Mouse (Mus musculus) kidney, postnatal 14 days (tissue): ENCODE measurements around the gene Acadm.

Experiments used
- DNase-seq: peaks from one replicate; pipeline ENCODE4 v3.0.0; 2022; ENCODE audit warnings: mixed read lengths

Gene Acadm

DNA sequence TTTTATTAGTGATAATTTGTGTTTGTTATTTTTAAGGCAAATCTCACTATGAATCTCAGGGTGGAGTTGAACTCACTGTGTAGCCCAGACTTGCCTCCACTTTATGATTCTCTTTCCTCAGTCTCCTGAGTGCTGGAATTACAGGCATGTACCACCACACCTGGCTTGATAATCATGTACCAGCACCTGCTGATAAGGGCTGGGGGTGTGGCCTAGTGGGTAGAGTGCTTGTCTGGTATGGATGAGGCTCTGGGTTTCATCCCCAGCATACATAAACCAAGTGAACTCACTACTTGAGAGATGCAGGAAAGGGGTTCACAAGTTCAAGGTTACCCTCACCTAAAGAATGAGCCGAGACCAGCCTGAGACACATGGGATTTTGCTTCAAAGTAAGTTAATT, 42.5 kb downstream of the Acadm start:
- no peak for DNase-seq

- no peak for DNase-seq
Observed at GRCm38 (mm10) chr3:153897216-153897615, 47.2 kb downstream of the Acadm start.

DNA sequence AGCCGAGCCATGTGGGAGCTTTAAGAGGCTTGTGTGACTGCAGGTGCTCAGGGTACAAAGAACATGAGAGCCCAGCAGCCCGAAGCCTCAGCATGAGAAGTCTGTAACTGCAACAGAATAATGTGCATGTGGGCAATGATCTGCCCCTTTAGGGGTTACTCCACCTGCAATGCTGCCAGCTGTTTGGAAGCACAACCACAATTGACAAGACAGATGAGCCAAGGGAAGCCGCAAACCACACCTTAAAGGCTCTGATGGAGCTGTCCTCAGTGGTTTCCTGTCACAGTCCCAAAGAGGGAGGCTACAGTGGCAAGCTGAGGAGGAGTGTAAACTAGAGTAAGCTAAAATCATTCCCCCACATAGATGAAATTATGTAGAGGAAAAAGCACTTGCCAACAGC, 49.0 kb downstream of the Acadm start:
- DNase-seq: no peak

DNA sequence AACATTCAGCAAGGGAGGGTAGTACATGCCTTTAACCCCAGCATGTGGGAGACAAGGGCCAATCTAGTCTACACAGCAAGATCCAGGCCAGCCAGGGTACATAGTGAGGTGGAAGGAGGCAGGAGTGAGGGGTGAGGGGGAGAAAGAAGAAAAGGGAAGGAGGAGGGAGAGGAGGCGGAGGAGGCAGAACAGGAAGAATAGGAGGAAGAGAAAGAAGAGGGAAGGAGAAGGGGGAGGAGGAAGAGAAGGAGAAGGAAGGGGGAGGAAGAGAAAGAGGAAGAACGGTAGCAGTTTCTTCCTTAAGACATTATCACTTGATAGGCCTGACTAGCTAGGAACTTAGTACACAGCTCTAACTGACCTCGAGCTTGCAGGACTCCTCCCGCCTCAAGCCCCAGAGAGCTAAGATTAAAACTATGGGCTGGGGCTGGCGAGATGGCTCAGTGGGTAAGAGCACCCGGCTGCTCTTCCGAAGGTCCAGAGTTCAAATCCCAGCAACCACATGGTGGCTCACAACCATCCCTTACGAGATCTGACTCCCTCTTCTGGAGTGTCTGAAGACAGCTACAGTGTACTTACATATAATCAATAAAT, 55.1 kb downstream of the Acadm start:
- DNase-seq: no peak

GRCm38 (mm10) chr3:153888141-153888540, 56.3 kb downstream of the Acadm start:
- DNase-seq: no peak

GRCm38 (mm10) chr3:153886296-153886695, 58.1 kb downstream of the Acadm start:
- no peak for DNase-seq
